ENCODE assay signal across 9 mouse cellular contexts in the genomic region with DNA sequence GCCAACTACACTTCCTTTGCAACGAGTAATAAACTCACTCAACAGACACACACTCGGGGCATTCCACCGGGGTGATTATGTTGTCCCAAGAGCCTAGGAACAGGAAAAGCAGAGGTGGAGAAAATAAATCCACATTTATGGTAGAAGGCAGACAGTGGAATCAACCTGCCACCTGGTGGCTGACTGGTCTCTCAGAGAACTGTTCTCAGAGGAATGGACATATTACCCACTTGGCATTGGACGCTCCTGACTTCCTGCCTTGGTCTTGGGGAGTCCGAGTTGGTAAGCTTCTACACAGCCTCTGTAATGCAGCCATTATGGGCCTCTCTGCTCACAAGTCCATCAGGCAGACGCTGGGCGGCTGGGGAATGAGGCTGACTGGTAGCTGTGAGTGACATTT. TPM values are rescaled to one million over a fixed set of nuclear protein-coding genes. Genes with fewer than 3 reads are reported as not detected.
DNase-seq lines count a peak whose midpoint lies in the region; ATAC-seq lines count a peak whose summit lies in the region.
"Had no signal": no experiment of that assay in that cellular context is flagged by ENCODE, and none has a peak within 500 bp of the region (broad histone marks: within the 10 kb centered on the region; RNA-seq: fewer than 3 reads in every experiment).

No protein-coding gene starts in this region.

- no peaks in the 10 kb centered on the region for H3K27me3 ChIP-seq in heart, embryonic 10.5 days (ENCODE audit: insufficient read depth, poor library complexity, severe bottlenecking)
- no peaks in the 10 kb centered on the region for H3K27me3 ChIP-seq in midbrain, embryonic 13.5 days

- peak; percentile 67 to 75 for DNase-seq in heart, adult 18-20 months
- no peak for DNase-seq in heart, embryonic 10.5 days (ENCODE audit: low spot score)
- DNase-seq in 416B (ENCODE audit: low read depth) = peak; percentile 56
- peak; percentile 43 for DNase-seq in adipocyte (ENCODE audit: low spot score)
- peak; percentile 63 for DNase-seq in heart, postnatal 4 days
- peak; percentile 73 for DNase-seq in lung, postnatal 25 days (ENCODE audit: low spot score)

- no peak overlapping the region for H3K4me3 ChIP-seq in heart, embryonic 10.5 days
- no peak overlapping the region for H3K4me3 ChIP-seq in midbrain, embryonic 13.5 days (replicated peaks)

- no peaks in the 10 kb centered on the region for H3K36me3 ChIP-seq in heart, embryonic 10.5 days
- no peaks in the 10 kb centered on the region for H3K36me3 ChIP-seq in midbrain, embryonic 13.5 days

- ATAC-seq in activated CD4-positive, CD25-positive, alpha-beta regulatory T cell, adult 4 months = no peak
- no peak for ATAC-seq in midbrain, embryonic 13.5 days

- H3K4me2 ChIP-seq in midbrain, embryonic 13.5 days (replicated peaks) = no peak overlapping the region

- H3K27ac ChIP-seq in heart, embryonic 10.5 days = no peak overlapping the region
- no peak overlapping the region for H3K27ac ChIP-seq in midbrain, embryonic 13.5 days

- 0 out of 2 replicates have a peak, but pooled peaks cover 3% of the 10 kb centered on the region for H3K9me3 ChIP-seq in heart, embryonic 10.5 days
- peaks cover 11% of the 10 kb centered on the region for H3K9me3 ChIP-seq in midbrain, embryonic 13.5 days

- no peak overlapping the region for H3K9ac ChIP-seq in midbrain, embryonic 13.5 days (replicated peaks)

- WGBS in heart, embryonic 10.5 days = 57% methylated on average over 7 of the region's 7 CpGs
- WGBS in midbrain, embryonic 13.5 days = 69% methylated on average over 7 of the region's 7 CpGs

- H3K4me1 ChIP-seq in heart, embryonic 10.5 days = 0 out of 2 replicates have a peak, but pooled peaks cover 8% of the 10 kb centered on the region
- peaks cover 4% of the 10 kb centered on the region; the same call in 1 of the 2 replicates for H3K4me1 ChIP-seq in midbrain, embryonic 13.5 days (replicated peaks)

RNA-seq across cellular contexts. Expression of a gene that starts 14.9 kb away (rescaled TPM):
- total RNA-seq in heart, adult 18-20 months (2021) = 1 to 10 TPM; 6.3 to 9.1 TPM
- 2.6 and 3.0 TPM in 2 replicates for polyA plus RNA-seq in heart, embryonic 10.5 days (2016; fragmentation: Nextera tagmentation; extraction: Ambion mirVana)
- 1 to 10 TPM; 5.4 to 6.7 TPM for total RNA-seq in heart, postnatal 4 days (2021)
- polyA plus RNA-seq in activated CD4-positive, CD25-positive, alpha-beta regulatory T cell, adult 4 months (2017; shearing (Covaris generic)) = 10 to 100 TPM; 17.6 to 21.9 TPM
- polyA plus RNA-seq in midbrain, embryonic 13.5 days (2015; fragmentation: Nextera tagmentation; extraction: Ambion mirVana) = 1.8 and 2.1 TPM in 2 replicates

RNA-seq across cellular contexts. Expression of a gene that starts 45.2 kb away (rescaled TPM):
- total RNA-seq in heart, adult 18-20 months (2021) = 10 to 100 TPM; 87.3 to 89.0 TPM
- 50.9 and 51.3 TPM in 2 replicates for polyA plus RNA-seq in heart, embryonic 10.5 days (2016; fragmentation: Nextera tagmentation; extraction: Ambion mirVana)
- 100 to 1,000 TPM; 132 to 133 TPM for total RNA-seq in heart, postnatal 4 days (2021)
- 10 to 100 TPM in 1 of 2 experiments, 1 to 10 TPM in 1; 8.3 to 12.2 TPM for polyA plus RNA-seq in activated CD4-positive, CD25-positive, alpha-beta regulatory T cell, adult 4 months (2017; shearing (Covaris generic))
- polyA plus RNA-seq in midbrain, embryonic 13.5 days (2015; fragmentation: Nextera tagmentation; extraction: Ambion mirVana) = 44.8 and 47.6 TPM in 2 replicates

RNA-seq across cellular contexts. Expression of a gene that starts 53.1 kb away (rescaled TPM):
- 1 to 10 TPM in 1 of 2 experiments, under 1 TPM in 1; 0.10 to 9.8 TPM for total RNA-seq in heart, adult 18-20 months (2021)
- polyA plus RNA-seq in heart, embryonic 10.5 days (2016; fragmentation: Nextera tagmentation; extraction: Ambion mirVana) = 0.40 TPM in 1 of 2 replicates, not detected in the other
- total RNA-seq in heart, postnatal 4 days (2021) = 1 to 10 TPM; 2.7 to 3.3 TPM
- not detected for polyA plus RNA-seq in activated CD4-positive, CD25-positive, alpha-beta regulatory T cell, adult 4 months (2017; shearing (Covaris generic))
- 0.54 and 0.61 TPM in 2 replicates for polyA plus RNA-seq in midbrain, embryonic 13.5 days (2015; fragmentation: Nextera tagmentation; extraction: Ambion mirVana)
- polyA plus RNA-seq: neural tube, embryonic 11.5 days had no signal
